ENCODE assay signal across 21 mouse cellular contexts in the genomic region with DNA sequence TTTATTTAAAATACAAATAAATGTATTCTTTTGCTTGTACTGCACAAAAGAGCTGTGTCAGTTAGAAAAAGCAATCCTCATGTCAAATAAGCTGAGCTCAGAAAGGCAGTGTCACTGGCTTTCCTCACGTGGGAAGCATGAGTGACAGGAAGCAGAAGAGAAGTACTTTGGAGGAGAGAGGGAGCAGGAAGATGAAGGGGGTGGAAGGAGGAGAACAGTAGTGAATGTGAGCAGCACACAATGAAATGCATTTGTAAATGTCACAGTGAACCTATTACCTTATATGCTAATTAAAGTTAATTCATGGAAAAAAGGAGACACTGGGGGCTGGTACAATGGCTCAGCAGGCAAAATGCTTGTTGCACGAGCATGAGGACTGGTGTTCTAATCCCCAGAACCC. TPM values are rescaled to one million over a fixed set of nuclear protein-coding genes. Genes with fewer than 3 reads are reported as not detected.
"Had no signal": no experiment of that assay in that cellular context is flagged by ENCODE, and none has a peak within 500 bp of the region (broad histone marks: within the 10 kb centered on the region; RNA-seq: fewer than 3 reads in every experiment).

No protein-coding gene starts in this region.

- H3K4me2 ChIP-seq: liver, embryonic 13.5 days; midbrain, embryonic 12.5 days; midbrain, embryonic 15.5 days; neural tube, embryonic 12.5 days; neural tube, embryonic 15.5 days; stomach, embryonic 15.5 days had no signal

- H3K4me1 ChIP-seq: liver, embryonic 13.5 days; midbrain, embryonic 12.5 days; midbrain, embryonic 15.5 days; neural tube, embryonic 12.5 days; neural tube, embryonic 15.5 days; stomach, embryonic 15.5 days had no signal

- DNase-seq: kidney, adult 2 months; kidney, postnatal 25 days; layer of hippocampus, adult 9-11 months; liver, embryonic 13.5 days; lung, adult 2 months; lung, postnatal 14 days; lung, postnatal 4 days; retina, postnatal 1 day; right cerebral cortex, postnatal 25 days; spleen, adult 18-20 months; thymus, adult 18-20 months; thymus, postnatal 36 days had no signal

- ATAC-seq: midbrain, embryonic 15.5 days had no signal

- H3K36me3 ChIP-seq: liver, embryonic 13.5 days; midbrain, embryonic 12.5 days; midbrain, embryonic 15.5 days; neural tube, embryonic 12.5 days; neural tube, embryonic 15.5 days; stomach, embryonic 15.5 days had no signal

- H3K9me3 ChIP-seq: liver, embryonic 13.5 days; midbrain, embryonic 12.5 days; midbrain, embryonic 15.5 days; neural tube, embryonic 12.5 days; neural tube, embryonic 15.5 days; stomach, embryonic 15.5 days had no signal

- H3K27ac ChIP-seq: kidney, postnatal 0 days; layer of hippocampus, adult 2 months; liver, embryonic 13.5 days; midbrain, embryonic 12.5 days; midbrain, embryonic 15.5 days; neural tube, embryonic 12.5 days; neural tube, embryonic 15.5 days; stomach, embryonic 15.5 days had no signal

- H3K4me3 ChIP-seq: layer of hippocampus, adult 2 months; liver, embryonic 13.5 days; midbrain, embryonic 12.5 days; midbrain, embryonic 15.5 days; neural tube, embryonic 12.5 days; neural tube, embryonic 15.5 days; stomach, embryonic 15.5 days had no signal

- H3K9ac ChIP-seq: liver, embryonic 13.5 days; midbrain, embryonic 12.5 days; midbrain, embryonic 15.5 days; neural tube, embryonic 12.5 days; neural tube, embryonic 15.5 days; stomach, embryonic 15.5 days had no signal

- H3K27me3 ChIP-seq: liver, embryonic 13.5 days; midbrain, embryonic 12.5 days; midbrain, embryonic 15.5 days; neural tube, embryonic 12.5 days; neural tube, embryonic 15.5 days; stomach, embryonic 15.5 days had no signal

RNA-seq across cellular contexts. Expression of a gene that starts 52.9 kb away (rescaled TPM):
- total RNA-seq: layer of hippocampus, adult 2 months; left cerebral cortex, adult 18-20 months; left cerebral cortex, postnatal 36 days had no signal
- polyA plus RNA-seq: kidney, adult 2 months; midbrain, embryonic 12.5 days; midbrain, embryonic 15.5 days; neural tube, embryonic 12.5 days; neural tube, embryonic 15.5 days had no signal
